Mouse (Mus musculus): Measurements from ENCODE around the gene Rere. TPM values are rescaled to one million over a fixed set of nuclear protein-coding genes. Genes with fewer than 3 reads are reported as not detected.

Rere gene
- 31.4 and 35.4 TPM in 2 replicates for polyA plus RNA-seq (2016; fragmentation: Nextera tagmentation; extraction: Ambion mirVana)

DNA sequence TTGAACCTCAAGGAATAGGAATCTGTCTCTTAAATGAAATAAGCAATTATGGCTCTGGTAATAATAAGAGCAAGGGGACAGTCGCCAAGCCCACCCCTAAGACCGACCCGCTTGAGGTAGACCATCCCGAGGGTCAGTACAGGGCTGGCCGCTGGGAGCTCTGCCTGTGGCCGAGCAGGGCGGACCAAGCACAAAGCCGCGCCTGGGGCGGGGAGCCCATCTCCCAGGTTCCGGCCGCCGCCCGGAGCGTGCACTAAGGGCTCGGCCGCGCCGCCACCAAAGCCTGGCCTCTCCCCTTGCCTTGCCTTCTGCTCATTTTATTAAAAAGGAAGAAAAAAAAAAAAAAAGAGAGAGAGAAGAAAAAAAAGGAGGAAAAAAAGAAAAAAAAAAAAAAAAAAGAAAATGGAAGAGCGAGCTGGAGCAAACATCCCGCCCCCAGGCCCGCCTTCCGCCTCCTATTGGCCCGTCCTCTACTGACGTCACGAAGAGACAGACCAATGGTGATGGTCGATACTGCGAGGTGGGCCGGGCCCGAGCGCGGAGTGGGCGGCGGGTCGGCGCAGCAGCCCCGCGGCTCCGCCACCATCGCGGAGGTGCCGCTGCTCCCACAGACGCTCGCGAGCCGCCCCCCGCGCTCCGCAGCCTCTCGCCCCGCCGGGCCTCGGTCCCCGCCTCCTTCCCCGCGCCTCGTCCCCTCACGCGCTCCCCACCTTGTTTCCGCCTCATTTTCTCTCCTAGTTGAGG lies at the start of gene Rere:
Gene Rere, plus strand, starts transcription at position 629 of the 744 bp plus-strand sequence.
- Histone ChIP-seq H3K9ac (replicated peaks) (peak within 1 kb of the TSS; percentile 96), H3K4me3 (replicated peaks) (peak within 1 kb of the TSS; percentile 90), H3K36me3 (no peaks in the 10 kb centered on the region), H3K27me3 (no peaks in the 10 kb centered on the region), H3K27ac (peak within 1 kb of the TSS; percentile 99), H3K4me1 (replicated peaks) (peaks cover 31% of the 10 kb centered on the region), H3K9me3 (no peaks in the 10 kb centered on the region), H3K4me2 (peak within 1 kb of the TSS; percentile 66)
- ATAC-seq (ENCODE audit: insufficient number of reproducible peaks, insufficient read depth, low FRiP score, low TSS enrichment, low read depth), result peak; percentile 96
- WGBS, result under 1% methylated on average over 60 of the region's 60 CpGs

DNA sequence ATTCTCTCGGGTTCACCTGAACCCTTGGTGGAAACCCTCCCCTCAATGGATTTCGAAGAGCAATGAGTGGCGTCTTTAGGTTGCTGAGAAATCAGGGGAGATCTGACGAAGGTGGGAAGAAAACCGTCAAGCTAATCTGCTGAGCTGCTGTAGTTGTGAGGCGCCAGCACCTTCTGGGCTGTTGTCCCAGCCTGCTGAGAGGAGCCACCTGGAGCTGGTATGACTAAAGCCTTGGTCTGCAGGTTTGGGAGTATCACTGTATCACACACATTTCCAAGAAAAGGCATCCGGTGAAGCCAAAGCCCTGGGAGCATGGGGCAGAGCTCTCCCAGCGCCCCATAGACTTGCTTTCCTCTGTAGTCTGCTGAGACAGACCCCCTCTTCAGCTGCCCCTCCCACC lies 49.6 kb upstream of the Rere start:
- Histone ChIP-seq H3K9me3 (no peaks in the 10 kb centered on the region), H3K4me2 (no peak overlapping the region), H3K4me3 (replicated peaks) (no peak overlapping the region), H3K27ac (no peak overlapping the region), H3K36me3 (no peaks in the 10 kb centered on the region), H3K9ac (replicated peaks) (no peak overlapping the region), H3K27me3 (no peaks in the 10 kb centered on the region), H3K4me1 (replicated peaks) (peaks cover 51% of the 10 kb centered on the region)
- ATAC-seq (ENCODE audit: insufficient number of reproducible peaks, insufficient read depth, low FRiP score, low TSS enrichment, low read depth), result no peak
- WGBS, result 49% methylated on average over 8 of the region's 8 CpGs

DNA sequence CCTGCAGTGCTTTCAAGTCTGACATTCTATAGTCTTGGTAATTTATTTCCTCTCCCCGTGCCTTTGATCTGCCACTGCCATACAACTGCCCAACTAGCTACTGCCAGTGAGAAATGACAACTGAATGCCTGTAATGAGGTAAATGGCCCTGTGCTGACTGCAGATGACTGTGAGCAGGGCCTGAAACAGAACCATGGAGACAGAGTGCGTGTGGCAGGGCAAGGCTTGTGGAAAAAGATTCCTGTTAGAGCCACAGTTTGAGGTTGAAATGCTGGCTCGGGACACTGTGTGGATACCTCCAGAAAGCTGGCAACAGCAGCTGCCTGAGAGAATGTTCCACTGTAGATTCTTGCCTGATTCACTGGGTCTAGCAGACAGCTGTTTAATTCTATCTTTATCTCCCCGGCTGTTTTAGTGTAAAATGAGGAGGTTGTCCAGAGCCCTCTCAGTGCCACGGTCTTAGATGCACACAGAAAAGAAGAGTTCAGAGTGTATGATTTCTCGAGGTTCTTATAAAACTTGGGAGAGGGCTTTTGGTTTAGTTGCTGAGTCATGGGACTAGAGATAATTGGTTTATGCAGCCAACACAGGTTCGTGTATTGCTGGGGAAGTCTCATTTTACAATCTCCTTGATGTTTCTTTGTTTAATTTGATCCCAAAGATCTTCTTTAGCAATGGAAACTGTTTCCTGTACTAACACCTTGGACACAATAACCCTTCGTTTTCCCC lies 46.7 kb upstream of the Rere start:
- Histone ChIP-seq H3K4me3 (replicated peaks) (no peak overlapping the region), H3K9me3 (no peaks in the 10 kb centered on the region), H3K4me1 (replicated peaks) (peaks cover 50% of the 10 kb centered on the region), H3K9ac (replicated peaks) (no peak overlapping the region), H3K4me2 (no peak overlapping the region), H3K36me3 (peaks cover 6% of the 10 kb centered on the region; the same call in 1 of the 2 replicates), H3K27me3 (no peaks in the 10 kb centered on the region), H3K27ac (peak overlapping the region; percentile 73)
- ATAC-seq (ENCODE audit: insufficient number of reproducible peaks, insufficient read depth, low FRiP score, low TSS enrichment, low read depth), result no peak
- WGBS, result 23% methylated on average over 8 of the region's 8 CpGs

GRCm38 (mm10) chr4:150235585-150235984 lies 45.9 kb upstream of the Rere start:
- Histone ChIP-seq H3K27ac (peak overlapping the region; percentile 64), H3K27me3 (no peaks in the 10 kb centered on the region), H3K4me2 (no peak overlapping the region), H3K4me1 (replicated peaks) (peaks cover 48% of the 10 kb centered on the region), H3K36me3 (peaks cover 13% of the 10 kb centered on the region; the same call in 1 of the 2 replicates), H3K9me3 (no peaks in the 10 kb centered on the region), H3K9ac (replicated peaks) (no peak overlapping the region), H3K4me3 (replicated peaks) (no peak overlapping the region)
- no peak for ATAC-seq (ENCODE audit: insufficient number of reproducible peaks, insufficient read depth, low FRiP score, low TSS enrichment, low read depth)
- WGBS, result 81% methylated on average over 4 of the region's 4 CpGs

- Histone ChIP-seq H3K36me3 (peaks cover 17% of the 10 kb centered on the region), H3K27me3 (no peaks in the 10 kb centered on the region), H3K4me1 (replicated peaks) (peaks cover 47% of the 10 kb centered on the region), H3K9ac (replicated peaks) (peak overlapping the region; percentile 82), H3K27ac (peak overlapping the region; percentile 99), H3K9me3 (no peaks in the 10 kb centered on the region), H3K4me2 (peak overlapping the region; percentile 55), H3K4me3 (replicated peaks) (peak overlapping the region; percentile 72)
- ATAC-seq (ENCODE audit: insufficient number of reproducible peaks, insufficient read depth, low FRiP score, low TSS enrichment, low read depth), result no peak
- 80% methylated on average over 8 of the region's 8 CpGs for WGBS
These were observed 45.4 kb upstream of the Rere start for GRCm38 (mm10) chr4:150236031-150236430.

DNA sequence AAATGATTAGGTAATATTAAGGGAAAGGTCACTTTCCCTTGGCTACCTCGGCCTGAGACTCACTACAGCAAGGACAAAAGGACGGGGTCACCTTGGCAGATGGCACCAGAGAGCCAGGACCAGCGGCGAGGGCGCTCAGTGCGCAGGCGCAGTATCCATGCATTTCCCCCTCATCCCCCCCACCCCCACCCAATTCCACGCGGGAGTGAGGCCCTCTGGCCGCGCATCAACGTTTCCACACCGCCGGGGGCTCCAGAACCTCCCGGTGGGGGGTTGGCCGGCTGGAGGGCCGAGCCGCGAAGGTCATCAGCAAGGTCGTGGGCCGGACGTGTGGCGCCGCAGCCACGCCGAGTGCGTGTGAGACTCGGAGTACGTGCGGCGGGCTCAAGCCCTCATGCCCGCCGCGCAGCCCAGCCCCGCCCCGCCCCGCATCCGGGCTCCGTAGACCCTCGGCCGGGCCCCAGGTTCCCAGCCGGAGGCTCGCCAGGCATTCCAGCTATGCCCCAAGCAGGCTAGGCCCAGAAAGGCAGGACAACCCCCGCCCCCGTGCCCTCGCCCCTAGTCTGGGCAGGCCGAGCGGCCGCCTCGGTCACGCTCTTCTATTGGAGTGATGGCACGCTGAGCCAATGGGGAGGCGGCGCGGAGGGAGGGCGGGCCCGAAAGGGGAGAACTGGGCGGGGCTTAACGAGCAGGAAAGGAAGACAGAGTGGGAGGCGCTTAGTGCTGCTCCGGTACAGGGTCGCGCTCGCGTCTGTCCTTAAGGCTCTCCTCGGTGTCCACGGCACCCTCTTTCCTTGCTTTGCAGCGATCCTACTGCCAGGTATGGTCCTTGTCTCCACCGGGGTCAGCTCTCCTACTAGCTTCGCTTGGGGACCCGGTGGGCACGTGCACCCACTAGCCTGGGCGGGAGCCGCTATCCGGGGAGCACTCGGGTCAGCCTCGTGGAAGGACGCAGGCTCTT lies 44.6 kb upstream of the Rere start, which contains the start of gene Eno1:
Gene Eno1, plus strand, starts transcription at position 201 of the 961 bp plus-strand sequence.
- H3K4me1 ChIP-seq (replicated peaks), result peaks cover 47% of the 10 kb centered on the region
- H3K36me3 ChIP-seq, result peaks cover 24% of the 10 kb centered on the region
- no peaks in the 10 kb centered on the region for H3K27me3 ChIP-seq
- under 1% methylated on average over 75 of the region's 78 CpGs for WGBS
- no peaks in the 10 kb centered on the region for H3K9me3 ChIP-seq
- H3K27ac ChIP-seq, result peak within 1 kb of the TSS; percentile 99
- peak; percentile 98 for ATAC-seq (ENCODE audit: insufficient number of reproducible peaks, insufficient read depth, low FRiP score, low TSS enrichment, low read depth)
- peak within 1 kb of the TSS; percentile 85 for H3K9ac ChIP-seq (replicated peaks)
- H3K4me2 ChIP-seq, result peak within 1 kb of the TSS; percentile 84
- peak within 1 kb of the TSS; percentile 72 for H3K4me3 ChIP-seq (replicated peaks)

DNA sequence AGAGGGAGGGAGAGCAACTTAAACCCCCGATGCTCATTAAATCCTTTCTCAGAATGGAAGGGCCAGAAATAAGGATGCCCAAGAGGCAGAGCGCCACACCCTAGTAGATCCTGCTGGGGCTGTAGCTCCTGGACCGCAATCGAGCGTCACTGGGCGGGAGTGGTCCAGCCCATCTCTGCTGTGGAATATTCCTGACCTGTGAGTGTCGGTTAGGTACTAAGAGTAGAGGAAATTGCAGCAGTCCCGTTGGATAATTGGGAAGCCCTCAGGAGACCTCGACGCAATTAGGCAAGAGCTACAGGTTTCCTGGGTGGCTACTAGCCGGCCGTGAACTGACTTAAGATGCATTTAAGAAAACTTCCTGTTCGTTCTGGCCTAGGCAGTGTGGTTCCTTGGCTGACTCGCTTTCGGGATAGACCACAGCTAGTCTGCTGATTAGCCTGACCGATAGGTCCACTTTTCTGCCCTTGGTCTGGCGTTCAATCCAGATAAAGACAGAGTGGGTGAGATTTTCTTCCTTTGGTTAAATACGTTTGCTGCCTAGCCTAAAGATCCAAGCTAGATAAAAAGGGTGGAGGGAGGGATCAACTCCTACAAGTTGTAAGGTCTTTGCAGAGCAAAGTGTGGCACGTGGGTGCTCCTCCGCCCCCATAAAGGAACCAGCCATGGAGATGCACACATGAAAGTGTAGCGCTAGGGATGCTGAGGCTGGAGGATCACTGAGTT lies 43.6 kb upstream of the Rere start:
- Histone ChIP-seq H3K27me3 (no peaks in the 10 kb centered on the region), H3K9ac (replicated peaks) (peak overlapping the region; percentile 85), H3K27ac (peak overlapping the region; percentile 99), H3K9me3 (no peaks in the 10 kb centered on the region), H3K4me3 (replicated peaks) (peak overlapping the region; percentile 72), H3K36me3 (peaks cover 34% of the 10 kb centered on the region), H3K4me2 (peak overlapping the region; percentile 84), H3K4me1 (replicated peaks) (peaks cover 48% of the 10 kb centered on the region)
- no peak for ATAC-seq (ENCODE audit: insufficient number of reproducible peaks, insufficient read depth, low FRiP score, low TSS enrichment, low read depth)
- under 1% methylated on average over 21 of the region's 21 CpGs for WGBS

DNA sequence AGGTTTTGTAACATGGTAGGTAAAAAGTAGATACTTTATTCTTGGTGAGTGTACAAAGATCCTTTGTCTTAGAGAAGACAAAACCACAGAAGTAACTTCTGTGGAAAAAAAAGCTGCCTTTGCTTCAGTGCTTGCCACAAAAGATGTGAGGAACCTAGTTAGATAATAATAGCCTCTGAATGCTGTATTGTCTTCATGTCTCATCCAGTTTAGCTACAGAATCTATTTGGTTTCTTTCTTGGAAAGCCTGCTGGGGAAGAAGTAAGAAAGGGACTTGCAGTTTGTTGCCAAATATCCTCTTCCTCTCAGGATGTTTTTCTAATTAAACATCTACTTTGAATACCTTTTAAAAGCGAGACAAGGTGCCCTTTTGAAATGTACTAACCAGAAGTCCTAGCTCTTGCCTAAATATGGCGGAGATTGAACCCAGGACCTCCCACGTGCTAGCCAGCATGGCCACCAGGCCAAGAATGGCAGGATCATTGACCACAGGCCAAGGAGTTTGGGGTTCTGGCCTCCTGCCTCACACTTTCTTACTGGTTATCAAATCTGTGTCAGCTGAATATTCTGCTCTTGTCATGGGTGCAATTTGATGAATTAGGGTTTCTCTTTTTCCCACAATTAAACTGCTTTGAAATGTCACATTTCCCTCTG lies 42.9 kb upstream of the Rere start:
- no peak for ATAC-seq (ENCODE audit: insufficient number of reproducible peaks, insufficient read depth, low FRiP score, low TSS enrichment, low read depth)
- 4% methylated on average over 3 of the region's 3 CpGs for WGBS
- H3K4me1 ChIP-seq (replicated peaks), result peaks cover 48% of the 10 kb centered on the region

GRCm38 (mm10) chr4:150239087-150239480 lies 42.4 kb upstream of the Rere start:
- H3K36me3 ChIP-seq, result peaks cover 47% of the 10 kb centered on the region
- WGBS, result 20% methylated on average over 5 of the region's 5 CpGs
- peak overlapping the region; percentile 84 for H3K4me2 ChIP-seq
- peaks cover 48% of the 10 kb centered on the region for H3K4me1 ChIP-seq (replicated peaks)
- peak overlapping the region; percentile 99; the same call in 1 of the 2 replicates for H3K27ac ChIP-seq
- no peaks in the 10 kb centered on the region for H3K27me3 ChIP-seq
- peak overlapping the region; percentile 85 for H3K9ac ChIP-seq (replicated peaks)
- peak overlapping the region; percentile 72 for H3K4me3 ChIP-seq (replicated peaks)
- ATAC-seq (ENCODE audit: insufficient number of reproducible peaks, insufficient read depth, low FRiP score, low TSS enrichment, low read depth), result no peak
- H3K9me3 ChIP-seq, result no peaks in the 10 kb centered on the region

More for the DNA sequence above, 42.9 kb upstream of the Rere start:
- H3K9ac ChIP-seq (replicated peaks), result peak overlapping the region; percentile 85
- no peaks in the 10 kb centered on the region for H3K9me3 ChIP-seq
- H3K4me3 ChIP-seq (replicated peaks), result peak overlapping the region; percentile 72
- no peaks in the 10 kb centered on the region for H3K27me3 ChIP-seq
- H3K36me3 ChIP-seq, result peaks cover 42% of the 10 kb centered on the region
- peak overlapping the region; percentile 84 for H3K4me2 ChIP-seq
- H3K27ac ChIP-seq, result peak overlapping the region; percentile 99

DNA sequence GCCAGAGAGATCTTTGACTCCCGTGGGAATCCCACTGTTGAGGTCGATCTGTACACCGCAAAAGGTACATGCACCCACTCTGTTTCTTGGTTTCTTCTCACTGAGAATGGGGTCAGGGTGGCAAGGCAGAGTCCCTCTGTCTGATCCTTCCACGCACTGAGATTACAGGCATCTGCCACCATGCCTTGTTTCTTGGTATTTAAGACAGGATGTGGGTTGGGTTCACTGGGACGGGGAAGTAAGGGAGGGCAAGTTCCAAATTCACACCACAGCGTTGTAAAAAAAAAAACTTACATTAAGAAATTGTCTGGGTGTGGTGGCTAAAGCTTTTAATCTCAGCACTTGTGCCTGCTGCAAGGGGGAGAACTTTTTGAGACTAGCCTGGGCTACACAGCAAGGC lies 41.9 kb upstream of the Rere start:
- H3K4me1 ChIP-seq (replicated peaks), result peaks cover 46% of the 10 kb centered on the region

More for the DNA sequence above, 41.9 kb upstream of the Rere start:
- Histone ChIP-seq H3K27ac (peak overlapping the region; percentile 99), H3K36me3 (peaks cover 51% of the 10 kb centered on the region), H3K4me3 (replicated peaks) (peak overlapping the region; percentile 72), H3K27me3 (no peaks in the 10 kb centered on the region), H3K4me2 (peak overlapping the region; percentile 84), H3K9ac (replicated peaks) (0 out of 2 replicates have a peak overlapping the region, but pooled peaks have one; percentile 12), H3K9me3 (no peaks in the 10 kb centered on the region)
- no peak for ATAC-seq (ENCODE audit: insufficient number of reproducible peaks, insufficient read depth, low FRiP score, low TSS enrichment, low read depth)
- WGBS, result 26% methylated on average over 6 of the region's 6 CpGs

All from limb, embryonic 12.5 days (tissue).